Mouse (Mus musculus) ES-Bruce4 (cell line): ENCODE data around the gene Thada.

ENCODE experiments used
- CTCF ChIP-seq: IDR thresholded peaks from one replicate; pipeline ENCODE4 v1.8.1; 2011; ENCODE audit warnings: low read depth, low read length
- POLR2A ChIP-seq: IDR thresholded peaks from one replicate; pipeline ENCODE4 v1.8.1; 2011; ENCODE audit warnings: low read length; ENCODE audit not compliant: insufficient read depth

- TF ChIP-seq CTCF (no peak), POLR2A (no peak)
Observed at GRCm38 (mm10) chr17:84408731-84409130, 57.3 kb downstream of the Thada start.
